Mouse (Mus musculus) heart, adult 2 months (tissue): Measurements from ENCODE around the gene Ppm1f. TPM values are rescaled to one million over a fixed set of nuclear protein-coding genes. Genes with fewer than 3 reads are reported as not detected.

Experiments
- DNase-seq, 2 experiments: peaks; one replicate each; pipeline ENCODE4 v3.0.0; 2021
- H3K27ac ChIP-seq: fragments of 200-600 bp; 2 replicates; pipeline ENCODE4 v1.8.1; 2022
- H3K27me3 ChIP-seq: fragments of 200-500 bp; 2 replicates; pipeline ENCODE4 v1.6.1; 2012; ENCODE audit warnings: mild to moderate bottlenecking, low read length, inconsistent platforms, mixed read lengths; ENCODE audit not compliant: control insufficient read depth, insufficient read depth
- H3K36me3 ChIP-seq: fragments of 200-500 bp; 2 replicates; pipeline ENCODE4 v1.6.1; 2012; ENCODE audit warnings: low read length, inconsistent platforms; ENCODE audit not compliant: control insufficient read depth, insufficient read depth
- H3K4me1 ChIP-seq: fragments of 200-500 bp; 2 replicates; pipeline ENCODE4 v1.6.1; 2011; ENCODE audit warnings: low read length; ENCODE audit not compliant: control insufficient read depth, insufficient read depth
- H3K4me3 ChIP-seq: fragments of 200-600 bp; 2 replicates; pipeline ENCODE4 v1.8.1; 2022
- H3K79me2 ChIP-seq: fragments of 200-500 bp; replicated peaks from 2 replicates; pipeline ENCODE4 v1.6.1; 2012; ENCODE audit warnings: mild to moderate bottlenecking, inconsistent platforms, low read length, moderate library complexity, mixed read lengths; ENCODE audit not compliant: control insufficient read depth, insufficient read depth
- H3K9ac ChIP-seq: fragments of 200-500 bp; 2 replicates; pipeline ENCODE4 v1.6.1; 2012; ENCODE audit warnings: low read depth, mild to moderate bottlenecking, control low read depth, inconsistent platforms, low read length, mixed read lengths
- CTCF ChIP-seq: fragments of 200-600 bp; IDR thresholded peaks from 2 replicates; pipeline ENCODE4 v1.8.1; 2022; ENCODE audit warnings: antibody characterized with exemption, mild to moderate bottlenecking, moderate library complexity
- EP300 ChIP-seq: fragments of 200-500 bp; IDR thresholded peaks from 2 replicates; pipeline ENCODE4 v1.6.1; 2011; ENCODE audit warnings: low read depth, low read length, control low read depth; ENCODE audit not compliant: insufficient read depth
- POLR2A ChIP-seq: fragments of 200-500 bp; IDR thresholded peaks from 2 replicates; pipeline ENCODE4 v1.6.1; 2011; ENCODE audit warnings: mild to moderate bottlenecking, low read depth, low read length, control low read depth; ENCODE audit not compliant: insufficient read depth
- WGBS: fragments of 180-500 bp; shearing (Covaris S2); methylation state at CpG from one replicate; pipeline ENCODE4 v1.1.7; 2018; 5-methylcytosine and 5-hydroxymethylcytosine counted together
- intact Hi-C: fragments of 180-260 bp; cut with DNase I; formaldehyde crosslinking; loops from one replicate; pipeline ENCODE4 v1.15.1; 2025
- polyA plus RNA-seq: library from polyadenylated mRNA; depleted of rRNA; stranded (reverse); fragments of >200 nt; gene quantifications from 2 replicates; pipeline ENCODE4 v1.2.3, GENCODE M21; 2012
- total RNA-seq, 2 experiments: library from RNA; stranded (reverse); gene quantifications; 2 replicates each; pipeline ENCODE4 v1.2.3; 2021

The Ppm1f gene
- total and polyA plus RNA-seq, 3 experiments = 15.6 to 24.6 (median 20.9) TPM

DNA sequence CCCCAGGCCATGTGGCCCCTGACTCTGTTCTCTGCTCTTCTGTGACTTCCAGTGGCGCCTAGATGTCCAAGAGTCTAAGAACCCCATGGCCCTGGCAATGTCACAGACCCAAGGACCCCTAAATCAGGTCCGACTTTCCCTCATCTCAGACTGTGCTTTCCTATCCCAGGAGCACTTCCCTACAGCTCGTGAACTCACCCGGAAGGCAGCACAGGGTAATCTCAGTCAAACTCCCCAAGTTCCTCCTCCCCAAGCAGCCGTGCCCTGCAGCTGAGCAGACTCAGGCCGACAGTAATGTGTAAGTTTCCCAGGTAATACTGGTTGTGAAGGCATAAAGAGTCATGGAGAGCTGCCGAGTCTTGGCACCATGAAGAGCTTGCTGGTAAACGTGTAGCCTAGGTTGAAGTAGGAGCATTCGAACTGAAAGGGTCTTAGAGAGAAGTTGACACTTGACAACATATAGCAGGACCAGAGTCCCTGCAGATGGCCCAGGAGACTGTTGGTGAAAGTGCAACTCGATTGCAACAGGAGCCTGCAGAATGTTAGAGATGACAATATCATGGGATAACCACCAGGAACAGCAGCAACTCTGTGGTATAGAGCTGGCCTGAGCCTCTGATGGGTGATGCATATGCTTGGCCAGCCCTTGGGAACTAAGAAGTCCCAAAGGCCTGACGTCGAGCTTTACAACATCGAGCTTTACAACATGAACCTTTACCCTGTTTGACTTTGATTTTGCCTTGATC lies 39.4 kb upstream of the Ppm1f start:
- WGBS = 70% methylated on average over 13 of the region's 13 CpGs
- TF ChIP-seq POLR2A (no peak), CTCF (no peak), EP300 (no peak)
- intact Hi-C loops = no loop called here

DNA sequence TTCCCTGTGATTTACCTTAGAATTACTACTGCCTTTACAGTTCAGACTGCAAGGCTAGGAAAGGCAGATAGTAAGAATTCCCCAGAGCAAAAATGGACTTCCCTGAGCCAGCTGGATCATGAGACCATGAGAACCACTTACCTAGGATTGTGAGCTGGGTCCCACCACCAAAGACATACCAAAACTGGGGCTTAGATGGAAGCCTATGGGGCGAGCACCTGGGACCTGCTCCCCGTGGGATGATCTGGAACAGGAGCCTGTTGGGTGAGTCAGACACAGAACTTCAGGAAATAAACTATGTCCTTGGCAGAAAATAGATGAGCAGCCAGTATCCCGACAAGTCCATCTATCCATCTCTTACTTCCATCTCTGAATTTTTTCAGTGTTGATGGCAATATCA lies 34.0 kb upstream of the Ppm1f start:
- Histone ChIP-seq H3K36me3 (no peaks in the 10 kb centered on the region), H3K79me2 (no peaks in the 10 kb centered on the region), H3K4me3 (no peak overlapping the region), H3K9ac (no peak overlapping the region), H3K27ac (no peak overlapping the region), H3K4me1 (no peaks in the 10 kb centered on the region), H3K27me3 (no peaks in the 10 kb centered on the region)
- no peak for DNase-seq
- WGBS = 61% methylated on average over 3 of the region's 3 CpGs
- intact Hi-C loops = no loop called here
- TF ChIP-seq EP300 = no peak
- no peak for TF ChIP-seq POLR2A
- TF ChIP-seq CTCF = no peak

More for the DNA sequence above, 39.4 kb upstream of the Ppm1f start:
- no peaks in the 10 kb centered on the region for H3K27me3 ChIP-seq
- H3K36me3 ChIP-seq = no peaks in the 10 kb centered on the region
- DNase-seq = no peak
- H3K79me2 ChIP-seq = no peaks in the 10 kb centered on the region
- no peak overlapping the region for H3K9ac ChIP-seq
- H3K4me1 ChIP-seq = no peaks in the 10 kb centered on the region; the same call in 1 of the 2 replicates
- H3K27ac ChIP-seq = no peak overlapping the region
- H3K4me3 ChIP-seq = no peak overlapping the region

DNA sequence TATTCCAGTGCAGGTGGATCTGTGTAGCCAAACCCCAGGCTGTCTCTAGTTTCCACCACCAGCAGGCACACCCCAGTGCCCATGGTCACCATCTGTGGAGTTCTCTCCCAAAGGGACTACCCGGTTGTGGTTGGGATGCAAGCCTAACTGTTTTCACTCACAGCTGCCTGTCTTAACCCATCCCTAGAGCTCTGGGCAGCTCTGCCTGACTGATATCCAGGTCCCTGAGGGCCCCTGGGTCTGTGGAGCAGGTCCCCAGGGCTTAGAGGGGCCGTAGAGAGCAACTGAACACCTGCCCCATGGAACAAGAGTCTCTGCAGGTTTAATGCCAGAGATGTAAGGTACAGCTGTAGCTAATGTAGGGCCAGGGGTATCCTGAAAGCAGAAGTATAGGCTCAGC lies 32.3 kb upstream of the Ppm1f start, which contains the start of gene Igll1:
Gene Igll1 (minus strand): TSS at position 8 of the 400 bp plus-strand sequence.
- H3K4me1 ChIP-seq = no peaks in the 10 kb centered on the region
- no peak for TF ChIP-seq POLR2A
- TF ChIP-seq CTCF = no peak
- TF ChIP-seq EP300 = no peak
- no peak for DNase-seq
- no peak within 1 kb of the TSS for H3K27ac ChIP-seq
- no peak within 1 kb of the TSS for H3K4me3 ChIP-seq
- no peaks in the 10 kb centered on the region for H3K79me2 ChIP-seq
- 63% methylated on average over 2 of the region's 2 CpGs for WGBS
- intact Hi-C loops = no loop called here
- no peak within 1 kb of the TSS for H3K9ac ChIP-seq
- H3K27me3 ChIP-seq = no peaks in the 10 kb centered on the region
- H3K36me3 ChIP-seq = no peaks in the 10 kb centered on the region

DNA sequence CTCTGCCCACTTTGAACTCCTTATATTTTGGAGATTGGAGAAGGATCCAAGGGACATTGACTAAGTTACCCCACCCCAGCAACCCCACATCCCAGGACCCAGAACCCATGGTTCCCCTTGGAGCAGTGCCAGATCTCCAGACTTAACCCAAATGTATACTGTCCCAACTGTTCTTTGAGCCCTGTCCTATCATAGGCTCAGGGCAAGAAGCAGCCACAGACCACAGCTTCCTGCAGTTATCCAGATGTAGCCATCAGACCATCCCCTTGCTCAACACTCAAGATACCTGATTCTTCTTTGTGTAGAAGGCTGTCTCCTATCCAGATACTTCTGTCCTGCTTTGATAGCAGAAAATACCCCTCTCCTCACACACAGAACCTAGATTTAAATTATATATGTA lies 31.1 kb upstream of the Ppm1f start:
- Histone ChIP-seq H3K9ac (no peak overlapping the region), H3K27me3 (no peaks in the 10 kb centered on the region), H3K4me1 (no peaks in the 10 kb centered on the region), H3K27ac (no peak overlapping the region), H3K79me2 (no peaks in the 10 kb centered on the region), H3K36me3 (no peaks in the 10 kb centered on the region), H3K4me3 (no peak overlapping the region)
- no peak for TF ChIP-seq CTCF
- no peak for TF ChIP-seq POLR2A
- no peak for TF ChIP-seq EP300
- intact Hi-C loops = no loop called here
- DNase-seq = no peak

DNA sequence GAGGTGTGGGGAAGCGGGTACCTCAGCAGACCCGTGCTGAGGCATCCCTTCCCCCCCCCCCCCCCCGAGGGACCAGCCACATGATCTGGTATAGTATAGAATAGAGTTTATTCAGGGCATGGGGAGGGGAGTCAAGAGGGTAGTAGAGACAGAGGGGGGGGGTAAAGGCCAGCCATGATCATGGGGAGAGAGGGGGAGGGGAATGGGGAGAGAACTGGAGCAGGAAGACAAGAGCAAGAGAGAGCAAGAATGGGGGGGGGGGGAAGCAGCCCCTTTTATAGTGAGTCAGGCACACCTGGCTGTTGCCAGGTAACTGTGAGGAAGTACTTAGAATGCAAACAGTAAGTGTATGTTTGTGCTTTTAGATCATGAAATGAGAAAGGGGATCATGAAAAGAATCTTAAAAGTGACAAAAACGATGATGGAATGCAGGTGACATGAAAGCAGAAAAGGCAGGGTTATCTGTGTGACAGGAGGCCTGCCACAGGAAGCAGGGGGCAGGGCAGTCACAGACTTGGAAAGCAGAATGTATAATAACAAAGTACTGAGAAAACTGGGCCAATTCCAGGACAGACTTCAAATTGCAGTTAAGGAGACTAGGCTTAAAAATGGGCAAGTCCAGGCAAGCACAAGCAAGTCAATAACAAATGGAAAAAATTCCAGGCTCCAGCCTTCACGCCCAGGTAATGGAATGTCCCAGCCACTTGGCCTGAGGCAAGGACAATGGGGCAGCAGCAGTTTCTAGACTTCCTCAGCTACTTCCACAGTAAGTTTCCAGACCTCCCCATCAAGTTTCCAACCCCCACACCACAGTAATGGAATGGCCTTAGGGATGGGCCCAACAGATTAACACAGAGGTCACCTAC lies 30.3 kb upstream of the Ppm1f start:
- Histone ChIP-seq H3K4me1 (no peaks in the 10 kb centered on the region), H3K27ac (no peak overlapping the region), H3K36me3 (no peaks in the 10 kb centered on the region), H3K9ac (no peak overlapping the region), H3K79me2 (no peaks in the 10 kb centered on the region), H3K27me3 (no peaks in the 10 kb centered on the region), H3K4me3 (no peak overlapping the region)
- peak in 1 of 2 experiments; percentile 12 for DNase-seq
- 51% methylated on average over 4 of the region's 5 CpGs for WGBS
- TF ChIP-seq EP300 = no peak
- no peak for TF ChIP-seq POLR2A
- TF ChIP-seq CTCF = no peak
- intact Hi-C loops = no loop called here
